Mouse (Mus musculus) G1E (cell line): ENCODE data around the gene Psmb10.

Experiments used
- CTCF ChIP-seq: IDR thresholded peaks from 2 replicates; pipeline ENCODE4 v1.5.1; 2012; ENCODE audit warnings: low read depth, low read length, inconsistent platforms, mixed read lengths
- GATA1 ChIP-seq: IDR thresholded peaks from 2 replicates; pipeline ENCODE4 v1.6.1; 2012; ENCODE audit warnings: borderline replicate concordance, low read length, inconsistent platforms, mixed read lengths

DNA sequence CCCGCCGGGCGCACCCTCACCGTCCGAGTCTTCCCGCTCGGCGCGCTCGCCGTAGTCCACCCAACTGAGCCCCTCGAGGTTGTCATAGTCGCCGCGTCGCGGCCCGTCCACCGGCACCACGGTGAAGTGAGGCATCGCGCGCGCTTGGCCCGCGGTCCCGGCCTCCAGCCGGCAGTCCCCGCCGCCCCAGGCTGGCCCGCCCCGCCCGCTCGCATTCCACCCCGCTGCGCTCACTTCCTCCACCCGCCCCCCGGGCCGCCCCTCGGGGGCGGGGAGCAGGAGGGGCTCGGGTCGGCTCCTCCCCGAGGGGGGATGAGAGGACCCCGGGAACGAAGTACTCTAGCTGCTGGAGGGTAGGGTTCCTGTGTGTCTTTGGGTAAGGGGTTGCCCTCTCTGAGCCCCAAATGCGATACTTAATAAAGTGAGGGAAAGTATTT lies 27.7 kb upstream of the Psmb10 start, which contains the start of gene Slc12a4:
- no peak for TF ChIP-seq CTCF
- no peak for TF ChIP-seq GATA1
